Mouse (Mus musculus) embryonic facial prominence, embryonic 12.5 days (tissue): ENCODE measurements around the gene Usf2. TPM values are rescaled to one million over a fixed set of nuclear protein-coding genes. Genes with fewer than 3 reads are reported as not detected.

Experiments
- ATAC-seq: fragments of 200-750 bp; cut with Nextera tagmentation; 2 replicates; pipeline ENCODE4 v1.8.0; 2017; ENCODE audit not compliant: insufficient number of reproducible peaks, insufficient read depth, low FRiP score, low TSS enrichment
- H3K27ac ChIP-seq: fragments of 300-500 bp; sonication (generic); 2 replicates; pipeline ENCODE4 v1.5.1; 2016; ENCODE audit warnings: mild to moderate bottlenecking
- H3K27me3 ChIP-seq: fragments of 300-500 bp; sonication (generic); 2 replicates; pipeline ENCODE4 v1.6.1; 2016; ENCODE audit warnings: mild to moderate bottlenecking, moderate library complexity
- H3K36me3 ChIP-seq: fragments of 300-500 bp; sonication (generic); 2 replicates; pipeline ENCODE4 v1.6.1; 2016; ENCODE audit warnings: mild to moderate bottlenecking
- H3K4me1 ChIP-seq: fragments of 300-500 bp; sonication (generic); 2 replicates; pipeline ENCODE4 v1.6.1; 2016
- H3K4me2 ChIP-seq: fragments of 300-500 bp; sonication (generic); replicated peaks from 2 replicates; pipeline ENCODE4 v1.6.1; 2016; ENCODE audit warnings: mild to moderate bottlenecking, moderate library complexity
- H3K4me3 ChIP-seq: fragments of 300-500 bp; sonication (generic); 2 replicates; pipeline ENCODE4 v1.5.1; 2016; ENCODE audit warnings: mild to moderate bottlenecking
- H3K9ac ChIP-seq: fragments of 300-500 bp; sonication (generic); 2 replicates; pipeline ENCODE4 v1.6.1; 2016; ENCODE audit warnings: mild to moderate bottlenecking, moderate library complexity
- H3K9me3 ChIP-seq: fragments of 300-500 bp; sonication (generic); 2 replicates; pipeline ENCODE4 v1.6.1; 2016; ENCODE audit warnings: mild to moderate bottlenecking, moderate library complexity
- WGBS: fragments of 180-500 bp; shearing (Covaris S2); methylation state at CpG from one replicate; pipeline ENCODE4 v1.1.7; 2016; 5-methylcytosine and 5-hydroxymethylcytosine counted together
- polyA plus RNA-seq: library from polyadenylated mRNA; unstranded; fragments of >200 nt; fragmentation: Nextera tagmentation; extraction: Ambion mirVana; gene quantifications from 2 replicates; pipeline ENCODE4 v1.2.1, GENCODE M21; 2016

Gene Usf2
- 31.8 and 32.7 TPM in 2 replicates for polyA plus RNA-seq

GRCm38 (mm10) chr7:30956756-30957366 is at the start of gene Usf2:
TSS of gene Usf2 (minus strand) at chr7:30956803.
- Histone ChIP-seq H3K9me3 (no peaks in the 10 kb centered on the region), H3K4me1 (peaks cover 16% of the 10 kb centered on the region), H3K9ac (peak within 1 kb of the TSS; percentile 100), H3K27me3 (no peaks in the 10 kb centered on the region), H3K27ac (peak within 1 kb of the TSS; percentile 99), H3K4me2 (peak within 1 kb of the TSS; percentile 74), H3K36me3 (peaks cover 46% of the 10 kb centered on the region), H3K4me3 (peak within 1 kb of the TSS; percentile 96)
- under 1% methylated on average over 53 of the region's 82 CpGs for WGBS
- ATAC-seq = no peak

- H3K9me3 ChIP-seq = no peaks in the 10 kb centered on the region
- WGBS = 75% methylated on average over 8 of the region's 8 CpGs
- H3K27me3 ChIP-seq = no peaks in the 10 kb centered on the region
- no peak overlapping the region for H3K4me2 ChIP-seq
- peaks cover 12% of the 10 kb centered on the region for H3K4me1 ChIP-seq
- H3K4me3 ChIP-seq = no peak overlapping the region
- H3K27ac ChIP-seq = no peak overlapping the region
- no peaks in the 10 kb centered on the region for H3K36me3 ChIP-seq
- no peak for ATAC-seq
- no peak overlapping the region for H3K9ac ChIP-seq
Measured at GRCm38 (mm10) chr7:31002650-31003049, 46.0 kb upstream of the Usf2 start.

- Histone ChIP-seq H3K36me3 (no peaks in the 10 kb centered on the region), H3K4me2 (0 out of 2 replicates have a peak overlapping the region, but pooled peaks have one; percentile 1), H3K4me1 (peaks cover 12% of the 10 kb centered on the region), H3K9me3 (peaks cover 6% of the 10 kb centered on the region; the same call in 1 of the 2 replicates), H3K27me3 (no peaks in the 10 kb centered on the region), H3K4me3 (no peak overlapping the region), H3K9ac (no peak overlapping the region), H3K27ac (0 out of 2 replicates have a peak overlapping the region, but pooled peaks have one; percentile 41)
- 22% methylated on average over 7 of the region's 7 CpGs for WGBS
- ATAC-seq = peak; percentile 68
Measured at GRCm38 (mm10) chr7:31000505-31001020, 44.0 kb upstream of the Usf2 start.

- no peak for ATAC-seq
- no peak overlapping the region for H3K4me3 ChIP-seq
- H3K9ac ChIP-seq = no peak overlapping the region
- peaks cover 6% of the 10 kb centered on the region; the same call in 1 of the 2 replicates for H3K9me3 ChIP-seq
- no peaks in the 10 kb centered on the region for H3K27me3 ChIP-seq
- no peaks in the 10 kb centered on the region for H3K36me3 ChIP-seq
- WGBS = 93% methylated on average over 2 of the region's 2 CpGs
- H3K4me1 ChIP-seq = peaks cover 12% of the 10 kb centered on the region
- no peak overlapping the region for H3K4me2 ChIP-seq
- H3K27ac ChIP-seq = no peak overlapping the region
Measured at GRCm38 (mm10) chr7:30996491-30996890, 39.9 kb upstream of the Usf2 start.

GRCm38 (mm10) chr7:30993986-30994385 is 37.4 kb upstream of the Usf2 start:
- Histone ChIP-seq H3K4me1 (no peaks in the 10 kb centered on the region), H3K36me3 (no peaks in the 10 kb centered on the region), H3K27ac (no peak overlapping the region), H3K9me3 (peaks cover 6% of the 10 kb centered on the region; the same call in 1 of the 2 replicates), H3K4me3 (no peak overlapping the region), H3K4me2 (no peak overlapping the region), H3K9ac (no peak overlapping the region), H3K27me3 (no peaks in the 10 kb centered on the region)
- WGBS = 77% methylated on average over 5 of the region's 5 CpGs
- ATAC-seq = no peak

GRCm38 (mm10) chr7:30992148-30992547 is 35.5 kb upstream of the Usf2 start:
- Histone ChIP-seq H3K4me2 (no peak overlapping the region), H3K4me3 (no peak overlapping the region), H3K9me3 (peaks cover 6% of the 10 kb centered on the region; the same call in 1 of the 2 replicates), H3K27ac (no peak overlapping the region), H3K9ac (no peak overlapping the region), H3K36me3 (no peaks in the 10 kb centered on the region), H3K27me3 (no peaks in the 10 kb centered on the region), H3K4me1 (no peaks in the 10 kb centered on the region)
- 81% methylated on average over 5 of the region's 5 CpGs for WGBS
- no peak for ATAC-seq

GRCm38 (mm10) chr7:30988519-30989162 is 32.0 kb upstream of the Usf2 start:
- H3K9ac ChIP-seq = no peak overlapping the region
- no peaks in the 10 kb centered on the region for H3K4me1 ChIP-seq
- no peaks in the 10 kb centered on the region for H3K27me3 ChIP-seq
- 84% methylated on average over 4 of the region's 4 CpGs for WGBS
- H3K4me2 ChIP-seq = no peak overlapping the region
- no peak overlapping the region for H3K27ac ChIP-seq
- no peak overlapping the region for H3K4me3 ChIP-seq
- H3K9me3 ChIP-seq = no peaks in the 10 kb centered on the region
- no peaks in the 10 kb centered on the region for H3K36me3 ChIP-seq
- no peak for ATAC-seq

GRCm38 (mm10) chr7:30985357-30985756 is 28.8 kb upstream of the Usf2 start:
- no peak overlapping the region for H3K4me2 ChIP-seq
- no peaks in the 10 kb centered on the region for H3K27me3 ChIP-seq
- ATAC-seq = no peak
- H3K9ac ChIP-seq = no peak overlapping the region
- WGBS = 87% methylated on average over 9 of the region's 9 CpGs
- no peak overlapping the region for H3K4me3 ChIP-seq
- no peak overlapping the region for H3K27ac ChIP-seq
- no peaks in the 10 kb centered on the region for H3K36me3 ChIP-seq
- no peaks in the 10 kb centered on the region for H3K9me3 ChIP-seq
- no peaks in the 10 kb centered on the region for H3K4me1 ChIP-seq

GRCm38 (mm10) chr7:30981703-30982102 is 25.1 kb upstream of the Usf2 start:
- H3K27ac ChIP-seq = no peak overlapping the region
- H3K27me3 ChIP-seq = no peaks in the 10 kb centered on the region
- H3K36me3 ChIP-seq = no peaks in the 10 kb centered on the region
- no peaks in the 10 kb centered on the region for H3K4me1 ChIP-seq
- H3K4me2 ChIP-seq = no peak overlapping the region
- WGBS = 89% methylated on average over 4 of the region's 4 CpGs
- no peaks in the 10 kb centered on the region for H3K9me3 ChIP-seq
- no peak for ATAC-seq
- H3K9ac ChIP-seq = no peak overlapping the region
- H3K4me3 ChIP-seq = no peak overlapping the region

- H3K4me1 ChIP-seq = peaks cover 4% of the 10 kb centered on the region; the same call in 1 of the 2 replicates
- no peak within 1 kb of the TSS for H3K27ac ChIP-seq
- no peaks in the 10 kb centered on the region for H3K9me3 ChIP-seq
- peaks cover 23% of the 10 kb centered on the region for H3K27me3 ChIP-seq
- under 1% methylated on average over 37 of the region's 37 CpGs for WGBS
- H3K36me3 ChIP-seq = no peaks in the 10 kb centered on the region
- peak within 1 kb of the TSS; percentile 58 for H3K4me2 ChIP-seq
- peak within 1 kb of the TSS; percentile 25; the same call in 1 of the 2 replicates for H3K9ac ChIP-seq
- ATAC-seq = peak; percentile 80
- peak within 1 kb of the TSS; percentile 39 for H3K4me3 ChIP-seq
Measured at GRCm38 (mm10) chr7:30973501-30974289, 17.1 kb upstream of the Usf2 start, which contains the start of gene Fam187b. TSS of gene Fam187b (plus strand) at chr7:30973790.

- Histone ChIP-seq H3K36me3 (no peaks in the 10 kb centered on the region), H3K4me1 (peaks cover 4% of the 10 kb centered on the region; the same call in 1 of the 2 replicates), H3K4me2 (peak within 1 kb of the TSS; percentile 58), H3K9ac (peak within 1 kb of the TSS; percentile 25; the same call in 1 of the 2 replicates), H3K27ac (no peak within 1 kb of the TSS), H3K27me3 (peaks cover 23% of the 10 kb centered on the region), H3K4me3 (peak within 1 kb of the TSS; percentile 39), H3K9me3 (no peaks in the 10 kb centered on the region)
- peak; percentile 69 for ATAC-seq
- WGBS = under 1% methylated on average over 19 of the region's 19 CpGs
Measured at GRCm38 (mm10) chr7:30973251-30973500, 16.6 kb upstream of the Usf2 start, which contains the start of gene Lsr. TSS of gene Lsr (minus strand) at chr7:30973464.
